Mouse (Mus musculus): ENCODE measurements around the gene Smg5.
"Not testable (repeated sequence)": the region's sequence is repeated elsewhere in the genome, so short reads cannot be mapped to it uniquely, and the experiment has no call there.

Gene Smg5

DNA sequence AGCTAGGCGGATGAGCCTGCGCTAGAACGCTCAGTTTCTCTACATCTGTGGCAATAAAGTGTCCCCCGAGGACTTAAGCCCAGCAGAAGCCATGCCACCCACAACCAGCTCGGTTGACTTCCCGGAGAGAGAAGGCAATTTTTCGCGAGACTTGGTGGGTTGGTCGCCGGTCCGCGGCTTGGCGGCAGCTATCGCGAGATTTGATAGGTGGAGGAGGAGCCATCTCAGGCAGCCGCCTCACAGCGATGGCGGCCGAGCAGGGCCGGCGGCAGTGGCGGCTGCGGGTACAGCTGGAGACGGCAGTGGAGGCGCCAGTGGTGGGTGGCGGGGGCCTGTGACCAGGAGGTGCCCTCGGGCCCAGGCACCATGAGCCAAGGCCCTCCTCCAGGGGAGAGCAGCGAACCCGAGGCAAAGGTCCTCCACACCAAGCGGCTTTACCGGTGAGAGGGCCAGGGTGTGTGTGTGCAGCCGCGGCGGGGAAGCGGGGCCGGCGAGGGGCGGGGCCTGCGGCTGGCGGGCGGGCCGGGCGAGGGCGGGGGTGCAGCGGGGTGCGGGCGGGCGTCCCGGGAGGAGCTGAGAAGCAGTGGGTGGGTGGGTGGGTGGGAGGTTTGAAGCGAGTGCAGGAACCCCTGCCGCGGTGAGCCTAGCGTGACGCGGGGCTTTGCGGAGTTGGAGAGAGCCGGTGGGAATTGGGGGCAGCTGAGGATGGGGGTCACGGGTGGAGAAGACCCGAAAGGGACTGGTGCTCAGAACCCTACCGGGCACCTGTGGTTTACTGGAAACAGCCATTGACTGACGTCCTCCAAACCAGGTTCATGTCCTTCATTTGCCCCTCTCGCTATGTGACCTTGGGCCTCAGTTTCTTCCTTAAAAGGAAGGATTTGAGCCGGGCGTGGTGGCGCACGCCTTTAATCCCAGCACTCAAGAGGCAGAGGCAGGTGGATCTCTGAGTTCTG is at the start of gene Smg5, which contains the start of gene Tmem79:
Smg5 (plus strand) TSS at position 203 of the 956 bp plus-strand sequence.
Tmem79 (minus strand) TSS at position 91 of the 956 bp plus-strand sequence.
- peak; percentile 88 for DNase-seq (ENCODE audit: low read depth)

DNA sequence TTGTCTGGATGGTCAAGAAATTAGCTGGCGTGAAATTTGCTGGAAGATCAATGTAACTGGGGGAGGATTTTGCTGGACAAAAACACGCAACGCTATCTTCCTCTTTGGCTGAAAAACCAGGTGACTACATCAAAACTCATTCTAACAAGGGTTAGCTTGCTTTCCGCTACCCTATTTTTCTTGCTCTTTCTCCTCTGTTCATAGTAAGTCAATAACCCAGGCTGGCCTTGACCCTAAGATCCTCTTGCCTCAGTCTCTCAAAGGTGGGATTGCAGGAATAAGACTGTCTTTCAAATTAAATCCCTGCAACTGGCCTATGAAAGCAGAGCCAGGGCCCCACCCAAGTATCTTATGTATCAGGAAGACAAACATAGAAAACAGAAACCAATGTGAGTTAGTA is 49.0 kb upstream of the Smg5 start, which contains the start of gene Gm38392:
Gm38392 (minus strand) TSS at position 101 of the 400 bp plus-strand sequence.
- DNase-seq (ENCODE audit: low read depth) = no peak

DNA sequence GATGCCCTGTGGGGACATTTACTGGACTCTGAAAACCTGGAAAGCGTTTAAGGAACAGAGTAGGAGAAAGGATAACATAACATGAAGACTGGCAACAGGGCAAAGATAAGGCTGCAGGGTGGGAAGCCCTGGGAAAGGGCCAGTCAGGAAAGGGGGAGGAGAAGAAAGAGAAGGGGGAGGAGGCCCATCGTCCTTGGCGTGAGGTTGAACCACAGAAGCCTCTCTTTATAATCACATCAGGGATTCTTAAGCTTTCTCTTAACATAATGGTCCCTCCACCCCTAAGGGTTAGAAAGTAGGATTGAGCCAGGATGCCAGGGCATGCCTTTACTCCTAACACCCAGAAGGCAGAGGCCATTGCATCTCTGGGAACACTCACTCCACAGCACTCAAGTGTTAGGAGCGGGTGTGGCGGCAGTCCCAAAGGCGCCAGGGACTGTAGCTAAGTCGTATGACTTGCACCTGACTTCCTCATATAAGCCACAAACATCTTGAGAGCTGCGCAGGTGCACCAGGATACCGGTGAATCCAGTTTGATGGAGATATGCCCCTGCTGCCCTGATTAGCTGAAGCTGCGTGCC is 47.8 kb upstream of the Smg5 start:
- DNase-seq (ENCODE audit: low read depth) = not testable (repeated sequence)

DNA sequence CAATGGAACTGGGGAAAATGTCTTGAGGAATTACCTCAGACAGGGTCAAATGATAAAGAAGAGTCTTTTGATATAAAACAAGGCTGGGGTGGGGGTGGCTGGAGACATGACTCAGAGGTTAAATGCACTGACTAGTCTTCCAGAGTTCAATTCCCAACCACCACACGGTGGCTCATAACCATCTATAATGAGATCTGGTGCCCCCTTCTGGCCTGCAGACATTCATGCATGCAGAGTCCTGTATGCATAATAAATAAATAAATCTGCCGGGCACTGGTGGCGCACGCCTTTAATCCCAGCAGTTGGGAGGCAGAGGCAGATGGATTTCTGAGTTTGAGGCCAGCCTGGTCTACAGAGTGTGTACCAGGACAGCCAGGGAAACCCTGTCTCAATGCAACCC is 44.1 kb upstream of the Smg5 start:
- peak; percentile 20 for DNase-seq (ENCODE audit: low read depth)

DNA sequence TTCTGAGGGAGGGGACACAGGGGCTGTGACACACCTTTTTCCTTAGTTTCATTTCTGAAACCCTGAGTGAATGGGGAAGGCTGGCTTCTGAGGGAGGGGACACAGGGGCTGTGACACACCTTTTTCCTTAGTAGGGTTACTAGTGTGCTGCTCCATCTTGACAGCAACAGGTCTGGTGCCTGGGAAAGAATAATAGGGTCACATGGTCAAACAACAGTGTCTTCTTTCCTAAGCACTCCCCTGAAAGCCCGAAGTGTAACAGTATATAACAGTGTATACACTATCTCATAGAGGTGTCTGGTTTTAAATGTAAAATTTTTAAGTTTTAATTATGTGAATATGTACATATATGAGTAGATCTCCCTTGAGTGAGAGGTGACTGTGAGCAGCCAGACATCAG is 40.8 kb upstream of the Smg5 start:
- not testable (repeated sequence) for DNase-seq (ENCODE audit: low read depth)

DNA sequence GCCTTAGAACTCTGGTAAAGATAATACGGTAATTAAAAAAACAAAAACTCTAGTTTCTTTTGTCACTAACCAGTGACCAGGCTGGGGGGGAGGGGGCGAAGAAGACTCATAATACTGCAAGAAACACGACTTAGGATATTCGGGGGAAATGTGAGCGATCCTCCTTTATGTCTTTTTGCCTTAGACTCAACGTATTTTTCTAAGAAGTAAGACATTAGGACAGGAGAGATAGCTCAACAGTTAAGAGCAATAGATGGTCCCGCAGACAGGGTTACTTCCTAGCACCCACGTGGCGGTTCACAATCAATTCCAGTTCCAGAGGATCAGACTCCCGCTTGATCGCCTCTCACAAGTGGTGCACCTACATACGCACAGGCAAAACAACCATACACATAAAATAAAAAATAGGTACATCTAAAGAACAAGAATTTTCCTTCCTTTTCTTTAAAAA is 39.9 kb upstream of the Smg5 start:
- DNase-seq (ENCODE audit: low read depth) = no peak

DNA sequence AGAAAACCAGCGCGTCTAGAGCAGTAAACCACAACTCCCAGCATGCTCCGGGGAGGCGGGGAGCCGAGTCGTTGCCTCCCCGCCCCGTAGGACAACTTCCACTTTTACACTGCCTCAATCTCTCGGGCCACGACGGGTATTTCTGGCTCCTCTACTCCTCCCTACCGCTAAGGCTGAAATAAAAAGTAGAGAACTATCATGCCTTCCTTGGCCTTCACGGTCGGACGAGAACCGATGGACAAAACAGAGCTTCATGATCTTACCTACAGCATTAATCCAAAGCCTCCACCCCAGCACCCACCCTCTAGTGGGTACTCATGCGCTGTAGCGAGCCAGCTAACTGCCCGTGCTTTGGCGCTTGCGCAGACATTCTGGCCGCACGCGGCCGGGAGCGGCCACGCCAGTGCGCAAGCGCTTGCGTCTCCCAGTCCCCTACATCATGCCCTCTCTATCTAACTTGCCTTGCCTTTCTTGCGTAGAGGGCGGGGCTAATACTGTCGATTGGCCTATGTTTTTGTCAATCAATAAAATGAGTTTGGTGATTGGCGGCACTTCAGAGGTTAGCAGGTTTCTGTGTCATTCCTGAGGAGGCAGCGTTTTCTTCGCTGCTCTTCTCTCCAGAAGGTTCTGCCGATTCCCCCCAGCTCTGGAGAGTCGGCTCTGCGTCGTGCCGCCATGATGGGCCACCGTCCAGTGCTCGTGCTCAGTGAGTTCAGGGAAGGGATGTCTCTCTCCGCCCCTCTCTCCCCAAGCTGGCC is 39.3 kb upstream of the Smg5 start, which contains the start of the genes Tsacc and Cct3:
Tsacc (minus strand) TSS at position 439 of the 758 bp plus-strand sequence.
Cct3 (plus strand) TSS at position 556 of the 758 bp plus-strand sequence.
- peak; percentile 98 for DNase-seq (ENCODE audit: low read depth)

DNA sequence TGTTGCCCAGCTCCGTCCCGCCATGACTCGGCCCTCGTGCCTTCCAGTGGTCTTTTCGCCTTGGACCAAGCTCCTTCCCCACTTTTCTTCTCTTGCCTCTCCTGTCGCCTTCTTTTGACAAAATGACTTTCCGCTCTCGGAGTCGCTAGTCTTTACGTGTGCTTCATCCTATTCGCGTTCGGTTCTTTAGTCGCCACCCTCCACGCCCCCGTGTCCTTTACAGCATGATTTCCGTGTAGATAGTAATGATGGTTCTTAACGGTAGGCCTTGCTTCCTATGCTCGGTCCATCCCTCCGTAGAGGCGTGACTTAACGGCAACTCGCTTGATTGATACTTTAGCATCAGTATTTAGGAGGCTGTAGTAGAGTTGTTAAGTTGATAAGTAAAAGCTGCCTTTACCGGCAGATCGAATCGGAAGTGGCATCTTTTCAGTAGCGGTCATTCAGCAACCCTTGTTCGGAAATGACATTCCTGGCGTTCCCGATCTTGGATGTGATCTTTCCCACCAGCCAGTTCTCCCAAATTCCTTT is 38.7 kb upstream of the Smg5 start:
- DNase-seq (ENCODE audit: low read depth) = peak; percentile 35

DNA sequence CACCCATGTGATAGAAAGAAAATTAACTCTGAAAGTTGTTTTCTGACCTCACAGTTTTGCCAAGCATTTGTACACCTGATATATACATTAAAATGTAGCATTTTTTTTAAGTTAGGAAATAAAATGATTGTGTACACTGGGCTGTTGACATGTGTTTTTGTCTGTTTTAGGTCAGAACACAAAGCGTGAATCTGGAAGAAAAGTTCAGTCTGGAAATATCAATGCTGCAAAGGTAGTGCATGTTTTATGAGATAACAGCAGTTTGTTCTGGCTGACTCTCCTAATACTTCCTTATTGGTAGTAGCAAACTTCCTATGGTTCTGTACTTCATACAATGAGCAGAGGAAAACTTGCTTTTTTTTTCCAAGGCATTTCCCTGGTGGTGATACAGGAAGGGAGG is 36.9 kb upstream of the Smg5 start:
- DNase-seq (ENCODE audit: low read depth) = no peak

DNA sequence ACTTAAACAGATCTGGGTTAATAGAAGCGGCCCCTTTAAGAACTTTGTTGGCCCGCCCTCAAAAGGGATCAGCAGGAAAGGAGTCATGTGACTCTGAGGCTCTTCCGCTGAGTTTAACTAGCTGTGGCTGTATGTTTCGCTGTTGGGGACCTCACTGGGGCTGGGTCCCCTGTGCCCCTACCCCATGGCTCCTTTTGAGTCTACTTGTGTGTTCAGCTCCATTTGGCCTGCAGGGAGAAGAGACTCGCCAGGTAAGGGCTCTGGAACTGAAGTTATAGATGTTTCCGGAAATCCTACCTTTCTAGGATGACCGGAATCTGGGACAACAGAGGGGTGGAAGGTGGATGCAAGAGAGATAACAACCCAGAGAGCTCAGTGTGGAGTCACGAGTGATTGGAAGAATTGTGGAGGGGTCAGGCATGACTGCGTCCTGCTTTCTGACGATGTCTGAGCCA is 11.1 kb upstream of the Smg5 start, which contains the start of gene Glmp:
Glmp (plus strand) TSS at position 73 of the 455 bp plus-strand sequence.
- DNase-seq (ENCODE audit: low read depth) = peak; percentile 54

DNA sequence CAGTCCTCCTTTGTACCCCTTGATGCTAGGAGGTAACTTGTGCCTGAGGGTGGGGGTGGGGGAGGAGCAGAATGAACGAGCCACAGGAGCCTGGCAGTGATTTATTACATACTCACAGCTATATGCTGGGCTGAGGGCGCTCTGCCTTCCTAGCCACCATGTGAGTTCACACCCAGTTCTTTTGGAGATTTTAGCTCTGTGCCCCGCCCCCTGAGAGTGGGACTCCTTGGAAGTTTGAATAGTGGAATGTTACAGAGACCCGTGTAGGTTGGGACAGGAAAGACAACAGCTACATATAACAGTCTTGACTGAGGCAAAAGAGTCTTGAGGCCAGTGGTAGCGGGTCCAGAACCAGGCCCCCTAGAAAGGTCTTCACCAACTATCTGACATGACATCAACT is 7.1 kb upstream of the Smg5 start:
- DNase-seq (ENCODE audit: low read depth) = no peak

DNA sequence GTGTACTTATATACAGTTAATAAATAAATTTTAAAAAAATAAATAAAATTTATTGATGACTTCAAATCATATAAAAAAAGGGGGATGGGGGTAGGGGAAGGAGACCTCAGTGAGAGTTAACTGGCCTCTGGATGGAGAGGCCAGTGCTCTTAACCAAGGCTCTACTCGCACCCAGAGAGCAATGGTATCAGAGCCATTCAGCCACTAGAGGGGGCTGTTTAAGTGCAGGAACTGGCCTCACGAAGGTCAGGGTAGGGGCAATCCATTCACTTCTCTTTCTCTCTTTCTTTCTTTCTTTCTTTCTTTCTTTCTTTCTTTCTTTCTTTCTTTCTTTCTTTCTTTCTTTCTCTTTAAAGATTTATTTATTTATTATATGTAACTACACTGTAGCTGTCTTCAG is 4.8 kb upstream of the Smg5 start:
- peak; percentile 62 for DNase-seq (ENCODE audit: low read depth)

DNA sequence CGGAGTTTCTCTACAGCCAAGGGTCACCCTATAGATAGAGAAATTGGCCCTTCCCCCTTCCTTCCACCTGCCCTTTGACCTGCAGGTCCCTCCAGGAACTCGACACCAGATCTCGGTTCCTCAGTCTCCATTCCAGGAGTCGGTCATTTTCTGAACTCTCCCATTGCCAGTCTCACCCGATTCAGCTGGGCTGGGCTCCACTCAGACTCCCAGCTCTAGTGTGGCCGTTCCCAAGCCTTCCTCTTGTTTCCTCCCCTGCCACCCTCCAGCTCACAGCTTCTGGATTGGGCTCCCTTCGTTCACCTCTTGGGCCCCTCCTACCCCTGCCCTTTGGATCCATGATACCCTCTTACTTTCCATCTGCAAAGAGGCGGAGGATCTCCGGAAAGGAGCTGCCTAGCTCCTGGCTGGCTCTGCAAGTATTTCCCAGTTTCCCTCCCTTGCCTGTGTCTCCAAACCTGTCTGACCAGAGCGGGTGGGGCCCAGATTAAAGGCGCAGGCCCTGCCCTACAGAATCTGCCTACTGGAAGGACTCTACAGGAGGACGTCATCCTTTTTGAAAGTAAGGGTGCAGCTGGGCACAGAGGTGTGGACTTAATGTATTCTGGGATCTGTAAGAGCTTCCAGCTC is 1.9 kb upstream of the Smg5 start:
- DNase-seq (ENCODE audit: low read depth) = no peak

DNA sequence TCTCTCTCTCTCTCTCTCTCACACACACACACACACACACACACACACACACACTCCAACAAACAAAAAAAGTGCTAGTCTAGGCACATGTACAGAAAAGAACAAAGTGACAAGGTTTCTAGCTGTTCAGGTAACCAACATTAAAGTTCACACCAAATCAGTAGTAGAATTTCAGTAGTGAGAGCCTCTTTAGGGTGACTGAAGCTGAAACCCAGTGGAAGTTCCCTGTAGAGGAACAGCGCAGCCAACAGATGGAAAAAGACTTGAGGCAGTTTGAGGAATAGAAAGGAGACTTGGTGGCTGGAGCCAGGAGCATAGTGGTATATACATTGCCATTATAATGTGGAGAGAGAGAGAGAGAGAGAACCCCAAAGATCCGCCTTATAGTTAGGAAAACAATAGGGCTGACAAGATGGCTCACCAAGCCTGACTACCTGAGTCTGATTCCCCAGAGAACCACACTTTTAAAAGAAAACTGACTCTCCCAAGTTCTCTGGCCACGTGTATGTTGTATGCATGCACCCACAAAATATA is 1.1 kb upstream of the Smg5 start:
- DNase-seq (ENCODE audit: low read depth) = no peak

DNA sequence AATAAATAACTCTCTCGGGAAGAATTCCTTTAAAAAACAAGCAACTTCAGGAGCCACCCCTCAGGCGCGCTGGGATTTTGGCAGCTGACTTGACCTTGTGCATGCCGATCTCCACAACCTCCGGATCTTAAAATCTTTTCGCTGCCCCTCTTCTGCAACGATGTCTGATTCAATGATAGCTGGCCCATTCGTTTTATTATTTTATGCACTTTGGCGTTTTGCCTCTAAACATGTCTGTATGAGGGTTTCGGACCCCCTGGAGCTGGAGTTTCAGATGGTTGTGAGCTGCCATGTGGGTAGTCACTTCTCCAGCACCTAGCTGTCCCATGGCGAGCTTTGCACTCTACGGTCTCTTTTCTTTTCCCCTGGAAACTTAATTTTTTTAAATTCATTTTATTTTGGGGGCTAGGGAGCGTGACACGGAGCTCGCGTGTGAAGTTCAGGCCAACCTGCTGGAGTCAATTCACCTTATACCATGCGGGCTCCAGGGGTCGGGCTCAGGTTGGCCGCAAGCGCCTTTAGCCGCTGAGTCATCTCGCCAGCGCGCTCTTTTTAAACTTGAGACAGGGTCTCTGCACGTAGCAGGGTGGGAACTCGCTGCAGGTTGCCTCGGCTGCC is 515 bp upstream of the Smg5 start:
- no peak for DNase-seq (ENCODE audit: low read depth)

DNA sequence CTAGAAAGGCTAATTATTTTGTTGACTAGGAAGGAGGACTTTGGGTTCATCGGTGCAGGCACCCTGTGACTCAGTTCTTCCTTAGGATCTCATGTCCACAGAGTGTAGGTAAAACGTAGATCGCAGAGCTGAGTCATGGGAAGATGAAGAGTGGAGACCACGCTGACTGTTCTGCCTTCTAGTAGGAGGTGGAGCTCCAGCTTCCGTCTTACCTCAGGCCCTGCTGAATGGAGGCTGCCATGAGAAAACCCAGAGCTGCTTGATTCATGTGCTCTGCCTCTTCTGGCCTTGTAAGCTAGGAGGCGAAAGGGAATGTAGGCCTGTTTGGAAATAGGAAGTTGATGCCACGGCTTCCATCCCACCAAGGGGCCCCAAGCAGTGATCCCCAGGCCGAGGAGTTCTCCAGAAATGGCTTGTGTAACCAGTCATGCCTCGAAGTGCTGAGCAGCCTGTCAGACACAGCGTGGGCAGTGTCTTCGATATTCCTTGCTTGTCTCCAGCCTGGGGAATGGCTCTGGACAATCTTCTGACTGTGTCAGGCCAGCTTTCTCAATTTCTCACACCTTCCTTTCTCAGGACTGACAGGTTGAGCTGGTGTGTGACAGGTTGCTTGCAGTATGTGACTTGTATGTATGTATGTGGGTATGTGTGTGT is 1.4 kb downstream of the Smg5 start:
- peak; percentile 50 for DNase-seq (ENCODE audit: low read depth)

DNA sequence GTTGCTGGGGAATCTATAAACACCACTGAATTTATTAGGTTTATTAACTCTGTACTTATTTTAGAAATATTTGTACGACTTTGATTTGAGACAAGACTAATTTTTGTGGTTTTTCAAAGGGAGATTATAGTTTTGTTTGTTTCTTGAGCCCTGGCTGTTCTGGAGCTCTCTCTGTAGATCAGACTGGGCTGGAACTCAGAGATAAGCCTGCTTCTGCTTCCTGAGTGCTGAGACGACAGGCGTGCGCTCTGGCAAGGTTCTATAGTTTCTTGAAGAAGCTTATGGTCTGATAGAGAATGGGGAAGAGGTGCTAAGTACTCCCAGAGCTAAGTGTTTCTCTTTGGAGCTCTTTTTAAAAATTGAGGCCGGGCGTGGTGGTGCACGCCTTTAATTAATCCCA is 2.3 kb downstream of the Smg5 start:
- DNase-seq (ENCODE audit: low read depth) = no peak

DNA sequence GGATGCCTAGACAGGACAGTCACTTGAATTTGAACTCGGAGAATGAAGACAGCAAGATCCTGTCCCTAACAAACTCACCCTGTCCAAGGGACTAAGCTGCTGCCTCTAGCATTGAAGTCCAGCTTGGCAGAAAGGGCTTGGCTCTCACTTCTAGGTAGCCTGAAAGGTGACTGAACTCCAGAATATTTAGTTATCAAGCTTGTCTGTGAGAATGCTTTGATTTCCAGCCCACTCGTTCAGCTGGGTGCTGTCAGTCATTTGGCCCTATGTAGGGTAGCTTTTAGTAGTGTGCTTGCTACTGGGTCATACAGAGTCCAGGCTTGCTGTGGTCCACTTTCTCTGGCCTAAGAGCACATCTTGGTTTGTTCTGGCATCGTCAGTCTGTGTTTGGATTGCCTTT is 2.9 kb downstream of the Smg5 start:
- DNase-seq (ENCODE audit: low read depth) = no peak

DNA sequence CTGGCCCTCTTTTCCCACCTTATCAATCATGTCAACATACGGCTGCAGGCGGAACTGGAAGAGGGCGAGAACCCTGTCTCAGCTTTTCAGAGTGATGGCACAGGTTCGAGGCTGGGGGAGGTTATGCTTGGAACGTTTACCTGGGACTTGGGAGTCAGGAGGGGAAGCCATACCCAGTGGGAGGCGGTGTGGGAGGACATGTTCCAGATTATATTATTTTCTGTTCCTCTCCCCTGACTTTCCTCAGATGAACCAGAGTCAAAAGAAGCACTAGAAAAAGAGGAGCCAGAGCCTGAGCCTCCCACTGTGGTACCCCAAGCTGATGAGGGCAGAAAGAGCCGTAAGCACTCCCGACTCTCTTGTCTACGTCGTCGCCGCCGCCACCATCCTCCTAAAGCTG is 14.7 kb downstream of the Smg5 start:
- no peak for DNase-seq (ENCODE audit: low read depth)

DNA sequence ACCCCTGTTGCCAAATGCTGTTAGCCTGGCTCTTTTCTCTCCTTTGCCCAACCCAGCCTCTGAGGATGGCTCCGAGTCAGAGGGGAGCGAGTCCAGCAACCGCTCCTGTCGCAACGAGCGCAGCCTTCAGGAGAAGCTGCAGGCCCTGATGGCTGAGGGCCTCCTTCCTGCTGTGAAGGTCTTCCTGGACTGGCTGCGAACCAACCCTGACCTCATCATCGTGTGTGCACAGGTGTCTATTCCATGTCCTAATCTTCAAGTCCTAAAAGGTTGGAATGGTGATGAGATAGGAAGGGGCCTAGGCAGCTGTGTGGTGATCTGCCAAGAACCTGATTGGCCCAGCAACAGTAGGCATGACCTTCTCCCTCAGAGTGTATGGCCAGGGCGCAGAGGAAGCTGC is 16.8 kb downstream of the Smg5 start:
- DNase-seq (ENCODE audit: low read depth) = no peak
